Mouse (Mus musculus) adrenal gland, postnatal 36 days (tissue): ENCODE data around the gene Ap4b1. TPM values are rescaled to one million over a fixed set of nuclear protein-coding genes. Genes with fewer than 3 reads are reported as not detected.
"Not testable (repeated sequence)": the region's sequence is repeated elsewhere in the genome, so short reads cannot be mapped to it uniquely, and the experiment has no call there.

Experiments used
- DNase-seq, 2 experiments: peaks; one replicate each; pipeline ENCODE4 v3.0.0; 2021; ENCODE audit warnings: mixed read lengths in 1 of 2
- long read RNA-seq, 2 experiments: library from polyadenylated mRNA; stranded (forward); transcript quantifications; one replicate each; pipeline ENCODE4 v2.0.0; 2021; ENCODE audit warnings: borderline sequencing depth in 2 of 2
- total RNA-seq, 2 experiments: library from RNA; stranded (reverse); gene quantifications; 2 replicates each; pipeline ENCODE4 v1.2.3; 2021

Ap4b1 gene
- total RNA-seq: 10 to 100 TPM; 17.4 to 20.3 TPM
- long read RNA-seq, experiment 1, transcript Ap4b1-201 (10 exons, 2,799 nt): major isoform, 11 of 16 reads
- long read RNA-seq, experiment 1, partial matches to known transcripts: 4 of 16 reads
- long read RNA-seq, experiment 1, other reads (novel, unspliced or antisense): 1 of 16 reads
- long read RNA-seq, experiment 2, partial matches to known transcripts: 2 of 4 reads
- long read RNA-seq, experiment 2, other reads (novel, unspliced or antisense): 1 of 4 reads

- peak; percentile 95 to 96 for DNase-seq
Observed at GRCm38 (mm10) chr3:103808891-103809798, at the start of gene Ap4b1, which contains the start of the genes Dclre1b and Gm43064. Gene Ap4b1 (plus strand): TSS chr3:103809520. Gene Dclre1b (minus strand): TSS chr3:103809444. Gene Gm43064 (plus strand): TSS chr3:103809573.

GRCm38 (mm10) chr3:103766789-103767188 is 42.5 kb upstream of the Ap4b1 start:
- no peak for DNase-seq

- DNase-seq: peak; percentile 82 to 85
Observed at GRCm38 (mm10) chr3:103771531-103772130, 37.7 kb upstream of the Ap4b1 start.

GRCm38 (mm10) chr3:103772846-103773245 is 36.5 kb upstream of the Ap4b1 start:
- peak; percentile 22 to 33 for DNase-seq

- no peak for DNase-seq
Observed at GRCm38 (mm10) chr3:103773508-103773907, 35.8 kb upstream of the Ap4b1 start.

- DNase-seq: no peak
Observed at GRCm38 (mm10) chr3:103774009-103774408, 35.3 kb upstream of the Ap4b1 start.

- DNase-seq: no peak
Observed at GRCm38 (mm10) chr3:103777940-103778339, 31.4 kb upstream of the Ap4b1 start.

- no peak for DNase-seq
Observed at GRCm38 (mm10) chr3:103778660-103779059, 30.7 kb upstream of the Ap4b1 start.

- DNase-seq: no peak
Observed at GRCm38 (mm10) chr3:103779183-103779582, 30.1 kb upstream of the Ap4b1 start.

GRCm38 (mm10) chr3:103780271-103780670 is 29.0 kb upstream of the Ap4b1 start:
- DNase-seq: no peak

- DNase-seq: no peak
Observed at GRCm38 (mm10) chr3:103780777-103781176, 28.5 kb upstream of the Ap4b1 start.

- no peak for DNase-seq
Observed at GRCm38 (mm10) chr3:103782844-103783609, 26.3 kb upstream of the Ap4b1 start.

GRCm38 (mm10) chr3:103787225-103787624 is 22.1 kb upstream of the Ap4b1 start:
- peak in 1 of 2 experiments; percentile 28 for DNase-seq

GRCm38 (mm10) chr3:103789096-103789495 is 20.2 kb upstream of the Ap4b1 start:
- DNase-seq: no peak

GRCm38 (mm10) chr3:103789891-103790345 is 19.4 kb upstream of the Ap4b1 start:
- peak; percentile 48 to 64 for DNase-seq

- peak in 1 of 2 experiments; percentile 41 for DNase-seq
Observed at GRCm38 (mm10) chr3:103790346-103791145, 18.8 kb upstream of the Ap4b1 start.

GRCm38 (mm10) chr3:103791230-103792110 is 17.9 kb upstream of the Ap4b1 start, which contains the start of gene Hipk1:
Gene Hipk1 (minus strand): TSS chr3:103791563.
- DNase-seq: peak; percentile 97

- DNase-seq: not testable (repeated sequence)
Observed at GRCm38 (mm10) chr3:103792111-103792406, 17.3 kb upstream of the Ap4b1 start.

- DNase-seq: no peak
Observed at GRCm38 (mm10) chr3:103792566-103792965, 16.8 kb upstream of the Ap4b1 start.

- DNase-seq: no peak
Observed at GRCm38 (mm10) chr3:103796389-103796788, 12.9 kb upstream of the Ap4b1 start.
